Mouse (Mus musculus): ENCODE data around the gene Nsun2. TPM values are rescaled to one million over a fixed set of nuclear protein-coding genes. Genes with fewer than 3 reads are reported as not detected.
A peak's percentile ranks its signal among the peaks of the same experiment; 100 is the strongest.

Gene Nsun2
- polyA plus RNA-seq, 1 experiment from 2014 or later: 82.8 TPM

GRCm38 (mm10) chr13:69519137-69519536, 14.4 kb upstream of the Nsun2 start:
- Histone ChIP-seq H3K4me3 (replicated peaks; ENCODE audit: low read depth, low read length) (no peak overlapping the region), H3K27me3 (ENCODE audit: control insufficient read depth, insufficient read depth, low read length) (no peaks in the 10 kb centered on the region), H3K9ac (replicated peaks; ENCODE audit: low read length) (no peak overlapping the region), H3K36me3 (ENCODE audit: control insufficient read depth, insufficient read depth, low read length) (0 out of 2 replicates have a peak, but pooled peaks cover 7% of the 10 kb centered on the region), H3K4me1 (ENCODE audit: control insufficient read depth, insufficient read depth, low read length) (peaks cover 20% of the 10 kb centered on the region), H3K9me3 (ENCODE audit: control insufficient read depth, low read length) (no peaks in the 10 kb centered on the region), H3K4me2 (ENCODE audit: low read length) (no peak overlapping the region), H3K27ac (replicated peaks; ENCODE audit: low read depth, low read length) (no peak overlapping the region)
- no peak for DNase-seq
- ATAC-seq (ENCODE audit: low FRiP score, low TSS enrichment): no peak
- 67% methylated on average over 6 of the region's 6 CpGs for WGBS

- DNase-seq (no peak), ATAC-seq (ENCODE audit: low FRiP score, low TSS enrichment) (no peak)
- H3K4me2 ChIP-seq (ENCODE audit: low read length): no peak overlapping the region
- no peaks in the 10 kb centered on the region for H3K36me3 ChIP-seq (ENCODE audit: control insufficient read depth, insufficient read depth, low read length)
- no peak overlapping the region for H3K9ac ChIP-seq (replicated peaks; ENCODE audit: low read length)
- no peak overlapping the region for H3K27ac ChIP-seq (replicated peaks; ENCODE audit: low read depth, low read length)
- no peaks in the 10 kb centered on the region for H3K9me3 ChIP-seq (ENCODE audit: control insufficient read depth, low read length)
- peaks cover 36% of the 10 kb centered on the region for H3K4me1 ChIP-seq (ENCODE audit: control insufficient read depth, insufficient read depth, low read length)
- H3K4me3 ChIP-seq (replicated peaks; ENCODE audit: low read depth, low read length): no peak overlapping the region
- 94% methylated on average over 1 of the region's 1 CpGs for WGBS
- H3K27me3 ChIP-seq (ENCODE audit: control insufficient read depth, insufficient read depth, low read length): no peaks in the 10 kb centered on the region
Observed at GRCm38 (mm10) chr13:69522161-69522791, 11.3 kb upstream of the Nsun2 start.

GRCm38 (mm10) chr13:69523444-69524157, 9.9 kb upstream of the Nsun2 start:
- peaks cover 33% of the 10 kb centered on the region for H3K4me1 ChIP-seq (ENCODE audit: control insufficient read depth, insufficient read depth, low read length)
- ATAC-seq (ENCODE audit: low FRiP score, low TSS enrichment) (no peak), DNase-seq (no peak)
- H3K4me2 ChIP-seq (ENCODE audit: low read length): no peak overlapping the region
- no peak overlapping the region for H3K4me3 ChIP-seq (replicated peaks; ENCODE audit: low read depth, low read length)
- WGBS: 65% methylated on average over 14 of the region's 14 CpGs
- H3K36me3 ChIP-seq (ENCODE audit: control insufficient read depth, insufficient read depth, low read length): no peaks in the 10 kb centered on the region
- no peaks in the 10 kb centered on the region for H3K9me3 ChIP-seq (ENCODE audit: control insufficient read depth, low read length)
- no peak overlapping the region for H3K9ac ChIP-seq (replicated peaks; ENCODE audit: low read length)
- no peaks in the 10 kb centered on the region for H3K27me3 ChIP-seq (ENCODE audit: control insufficient read depth, insufficient read depth, low read length)
- no peak overlapping the region for H3K27ac ChIP-seq (replicated peaks; ENCODE audit: low read depth, low read length)

- peaks cover 36% of the 10 kb centered on the region for H3K4me1 ChIP-seq (ENCODE audit: control insufficient read depth, insufficient read depth, low read length)
- no peak overlapping the region for H3K4me3 ChIP-seq (replicated peaks; ENCODE audit: low read depth, low read length)
- WGBS: 75% methylated on average over 2 of the region's 2 CpGs
- H3K27me3 ChIP-seq (ENCODE audit: control insufficient read depth, insufficient read depth, low read length): no peaks in the 10 kb centered on the region
- no peak overlapping the region for H3K4me2 ChIP-seq (ENCODE audit: low read length)
- no peaks in the 10 kb centered on the region for H3K9me3 ChIP-seq (ENCODE audit: control insufficient read depth, low read length)
- H3K36me3 ChIP-seq (ENCODE audit: control insufficient read depth, insufficient read depth, low read length): no peaks in the 10 kb centered on the region
- DNase-seq (no peak), ATAC-seq (ENCODE audit: low FRiP score, low TSS enrichment) (no peak)
- no peak overlapping the region for H3K9ac ChIP-seq (replicated peaks; ENCODE audit: low read length)
- no peak overlapping the region for H3K27ac ChIP-seq (replicated peaks; ENCODE audit: low read depth, low read length)
Observed at GRCm38 (mm10) chr13:69524158-69524530, 9.4 kb upstream of the Nsun2 start.

- Histone ChIP-seq H3K27ac (replicated peaks; ENCODE audit: low read depth, low read length) (no peak overlapping the region), H3K4me2 (ENCODE audit: low read length) (no peak overlapping the region), H3K4me3 (replicated peaks; ENCODE audit: low read depth, low read length) (no peak overlapping the region), H3K27me3 (ENCODE audit: control insufficient read depth, insufficient read depth, low read length) (no peaks in the 10 kb centered on the region), H3K4me1 (ENCODE audit: control insufficient read depth, insufficient read depth, low read length) (peaks cover 44% of the 10 kb centered on the region), H3K9ac (replicated peaks; ENCODE audit: low read length) (no peak overlapping the region), H3K9me3 (ENCODE audit: control insufficient read depth, low read length) (no peaks in the 10 kb centered on the region), H3K36me3 (ENCODE audit: control insufficient read depth, insufficient read depth, low read length) (no peaks in the 10 kb centered on the region)
- ATAC-seq (ENCODE audit: low FRiP score, low TSS enrichment) (no peak), DNase-seq (no peak)
- WGBS: 61% methylated on average over 4 of the region's 4 CpGs
Observed at GRCm38 (mm10) chr13:69525867-69526266, 7.7 kb upstream of the Nsun2 start.

GRCm38 (mm10) chr13:69528531-69528930, 5.0 kb upstream of the Nsun2 start:
- WGBS: 87% methylated on average over 7 of the region's 7 CpGs
- H3K4me3 ChIP-seq (replicated peaks; ENCODE audit: low read depth, low read length): no peak overlapping the region
- H3K36me3 ChIP-seq (ENCODE audit: control insufficient read depth, insufficient read depth, low read length): no peaks in the 10 kb centered on the region
- H3K4me2 ChIP-seq (ENCODE audit: low read length): no peak overlapping the region
- H3K9ac ChIP-seq (replicated peaks; ENCODE audit: low read length): no peak overlapping the region
- H3K27ac ChIP-seq (replicated peaks; ENCODE audit: low read depth, low read length): no peak overlapping the region
- no peak for DNase-seq
- peaks cover 47% of the 10 kb centered on the region for H3K4me1 ChIP-seq (ENCODE audit: control insufficient read depth, insufficient read depth, low read length)
- no peaks in the 10 kb centered on the region for H3K9me3 ChIP-seq (ENCODE audit: control insufficient read depth, low read length)
- ATAC-seq (ENCODE audit: low FRiP score, low TSS enrichment): no peak
- no peaks in the 10 kb centered on the region for H3K27me3 ChIP-seq (ENCODE audit: control insufficient read depth, insufficient read depth, low read length)

GRCm38 (mm10) chr13:69530156-69530555, 3.4 kb upstream of the Nsun2 start:
- H3K4me3 ChIP-seq (replicated peaks; ENCODE audit: low read depth, low read length): 0 out of 2 replicates have a peak overlapping the region, but pooled peaks have one; percentile 3
- H3K4me2 ChIP-seq (ENCODE audit: low read length): peak overlapping the region; percentile 95
- WGBS: 73% methylated on average over 3 of the region's 3 CpGs
- no peaks in the 10 kb centered on the region for H3K27me3 ChIP-seq (ENCODE audit: control insufficient read depth, insufficient read depth, low read length)
- H3K9me3 ChIP-seq (ENCODE audit: control insufficient read depth, low read length): no peaks in the 10 kb centered on the region
- DNase-seq: no peak
- H3K36me3 ChIP-seq (ENCODE audit: control insufficient read depth, insufficient read depth, low read length): no peaks in the 10 kb centered on the region
- no peak for ATAC-seq (ENCODE audit: low FRiP score, low TSS enrichment)
- H3K9ac ChIP-seq (replicated peaks; ENCODE audit: low read length): peak overlapping the region; percentile 34; the same call in 1 of the 2 replicates
- H3K4me1 ChIP-seq (ENCODE audit: control insufficient read depth, insufficient read depth, low read length): peaks cover 41% of the 10 kb centered on the region
- no peak overlapping the region for H3K27ac ChIP-seq (replicated peaks; ENCODE audit: low read depth, low read length)

- Histone ChIP-seq H3K4me2 (ENCODE audit: low read length) (peak overlapping the region; percentile 95), H3K36me3 (ENCODE audit: control insufficient read depth, insufficient read depth, low read length) (no peaks in the 10 kb centered on the region), H3K9me3 (ENCODE audit: control insufficient read depth, low read length) (no peaks in the 10 kb centered on the region), H3K4me3 (replicated peaks; ENCODE audit: low read depth, low read length) (peak overlapping the region; percentile 90), H3K27ac (replicated peaks; ENCODE audit: low read depth, low read length) (no peak overlapping the region), H3K27me3 (ENCODE audit: control insufficient read depth, insufficient read depth, low read length) (no peaks in the 10 kb centered on the region), H3K9ac (replicated peaks; ENCODE audit: low read length) (peak overlapping the region; percentile 34; the same call in 1 of the 2 replicates), H3K4me1 (ENCODE audit: control insufficient read depth, insufficient read depth, low read length) (peaks cover 44% of the 10 kb centered on the region)
- 81% methylated on average over 6 of the region's 6 CpGs for WGBS
- DNase-seq (no peak), ATAC-seq (ENCODE audit: low FRiP score, low TSS enrichment) (no peak)
Observed at GRCm38 (mm10) chr13:69530951-69531350, 2.6 kb upstream of the Nsun2 start.

- H3K4me1 ChIP-seq (ENCODE audit: control insufficient read depth, insufficient read depth, low read length): peaks cover 40% of the 10 kb centered on the region
- H3K4me2 ChIP-seq (ENCODE audit: low read length): peak overlapping the region; percentile 95
- H3K36me3 ChIP-seq (ENCODE audit: control insufficient read depth, insufficient read depth, low read length): no peaks in the 10 kb centered on the region
- no peaks in the 10 kb centered on the region for H3K27me3 ChIP-seq (ENCODE audit: control insufficient read depth, insufficient read depth, low read length)
- no peak overlapping the region for H3K27ac ChIP-seq (replicated peaks; ENCODE audit: low read depth, low read length)
- 45% methylated on average over 6 of the region's 6 CpGs for WGBS
- ATAC-seq (ENCODE audit: low FRiP score, low TSS enrichment) (no peak), DNase-seq (no peak)
- peak overlapping the region; percentile 90 for H3K4me3 ChIP-seq (replicated peaks; ENCODE audit: low read depth, low read length)
- H3K9me3 ChIP-seq (ENCODE audit: control insufficient read depth, low read length): no peaks in the 10 kb centered on the region
- peak overlapping the region; percentile 34; the same call in 1 of the 2 replicates for H3K9ac ChIP-seq (replicated peaks; ENCODE audit: low read length)
Observed at GRCm38 (mm10) chr13:69531431-69531830, 2.1 kb upstream of the Nsun2 start.
